Mouse (Mus musculus): ENCODE results near the gene Pld1.
"Not testable (repeated sequence)": the region's sequence is repeated elsewhere in the genome, so short reads cannot be mapped to it uniquely, and the experiment has no call there.

The Pld1 gene

GRCm38 (mm10) chr3:27929219-27929618 is 9.3 kb upstream of the Pld1 start:
- DNase-seq (ENCODE audit: low read depth, low spot score): no peak
- Histone ChIP-seq H3K36me3 (ENCODE audit: control insufficient read depth, insufficient read depth, low read length, poor library complexity, severe bottlenecking) (no peaks in the 10 kb centered on the region), H3K27me3 (ENCODE audit: control insufficient read depth, insufficient read depth, low read length, poor library complexity, severe bottlenecking) (no peaks in the 10 kb centered on the region)

- no peaks in the 10 kb centered on the region for H3K27me3 ChIP-seq (ENCODE audit: control insufficient read depth, insufficient read depth, low read length, poor library complexity, severe bottlenecking)
- DNase-seq (ENCODE audit: low read depth, low spot score): no peak
- no peaks in the 10 kb centered on the region for H3K36me3 ChIP-seq (ENCODE audit: control insufficient read depth, insufficient read depth, low read length, poor library complexity, severe bottlenecking)
Observed at GRCm38 (mm10) chr3:27932391-27932790, 6.1 kb upstream of the Pld1 start.

- no peaks in the 10 kb centered on the region for H3K36me3 ChIP-seq (ENCODE audit: control insufficient read depth, insufficient read depth, low read length, poor library complexity, severe bottlenecking)
- DNase-seq (ENCODE audit: low read depth, low spot score): no peak
- H3K27me3 ChIP-seq (ENCODE audit: control insufficient read depth, insufficient read depth, low read length, poor library complexity, severe bottlenecking): no peaks in the 10 kb centered on the region
Observed at GRCm38 (mm10) chr3:27935644-27936043, 2.9 kb upstream of the Pld1 start.

- Histone ChIP-seq H3K36me3 (ENCODE audit: control insufficient read depth, insufficient read depth, low read length, poor library complexity, severe bottlenecking) (no peaks in the 10 kb centered on the region), H3K27me3 (ENCODE audit: control insufficient read depth, insufficient read depth, low read length, poor library complexity, severe bottlenecking) (no peaks in the 10 kb centered on the region)
- no peak for DNase-seq (ENCODE audit: low read depth, low spot score)
Observed at GRCm38 (mm10) chr3:27936731-27937130, 1.8 kb upstream of the Pld1 start.

- DNase-seq (ENCODE audit: low read depth, low spot score): no peak
- H3K27me3 ChIP-seq (ENCODE audit: control insufficient read depth, insufficient read depth, low read length, poor library complexity, severe bottlenecking): no peaks in the 10 kb centered on the region
- no peaks in the 10 kb centered on the region for H3K36me3 ChIP-seq (ENCODE audit: control insufficient read depth, insufficient read depth, low read length, poor library complexity, severe bottlenecking)
Observed at GRCm38 (mm10) chr3:27937144-27938110, 1.1 kb upstream of the Pld1 start.

- DNase-seq (ENCODE audit: low read depth, low spot score): no peak
- Histone ChIP-seq H3K36me3 (ENCODE audit: control insufficient read depth, insufficient read depth, low read length, poor library complexity, severe bottlenecking) (no peaks in the 10 kb centered on the region), H3K27me3 (ENCODE audit: control insufficient read depth, insufficient read depth, low read length, poor library complexity, severe bottlenecking) (no peaks in the 10 kb centered on the region)
Observed at GRCm38 (mm10) chr3:27941634-27942033, 3.1 kb downstream of the Pld1 start.

GRCm38 (mm10) chr3:27942991-27943390 is 4.5 kb downstream of the Pld1 start:
- DNase-seq (ENCODE audit: low read depth, low spot score): no peak
- no peaks in the 10 kb centered on the region for H3K27me3 ChIP-seq (ENCODE audit: control insufficient read depth, insufficient read depth, low read length, poor library complexity, severe bottlenecking)
- H3K36me3 ChIP-seq (ENCODE audit: control insufficient read depth, insufficient read depth, low read length, poor library complexity, severe bottlenecking): no peaks in the 10 kb centered on the region

- DNase-seq (ENCODE audit: low read depth, low spot score); H3K27me3 ChIP-seq (ENCODE audit: control insufficient read depth, insufficient read depth, low read length, poor library complexity, severe bottlenecking); H3K36me3 ChIP-seq (ENCODE audit: control insufficient read depth, insufficient read depth, low read length, poor library complexity, severe bottlenecking): not testable (repeated sequence)
Observed at GRCm38 (mm10) chr3:27945397-27945796, 6.9 kb downstream of the Pld1 start.

- H3K27me3 ChIP-seq (ENCODE audit: control insufficient read depth, insufficient read depth, low read length, poor library complexity, severe bottlenecking): no peaks in the 10 kb centered on the region
- DNase-seq (ENCODE audit: low read depth, low spot score): no peak
- no peaks in the 10 kb centered on the region for H3K36me3 ChIP-seq (ENCODE audit: control insufficient read depth, insufficient read depth, low read length, poor library complexity, severe bottlenecking)
Observed at GRCm38 (mm10) chr3:27949175-27949872, 10.8 kb downstream of the Pld1 start.

- no peaks in the 10 kb centered on the region for H3K36me3 ChIP-seq (ENCODE audit: control insufficient read depth, insufficient read depth, low read length, poor library complexity, severe bottlenecking)
- no peaks in the 10 kb centered on the region for H3K27me3 ChIP-seq (ENCODE audit: control insufficient read depth, insufficient read depth, low read length, poor library complexity, severe bottlenecking)
- no peak for DNase-seq (ENCODE audit: low read depth, low spot score)
Observed at GRCm38 (mm10) chr3:27949873-27950250, 11.4 kb downstream of the Pld1 start.

- no peaks in the 10 kb centered on the region for H3K27me3 ChIP-seq (ENCODE audit: control insufficient read depth, insufficient read depth, low read length, poor library complexity, severe bottlenecking)
- H3K36me3 ChIP-seq (ENCODE audit: control insufficient read depth, insufficient read depth, low read length, poor library complexity, severe bottlenecking): no peaks in the 10 kb centered on the region
- DNase-seq (ENCODE audit: low read depth, low spot score): no peak
Observed at GRCm38 (mm10) chr3:27950726-27951125, 12.2 kb downstream of the Pld1 start.

- Histone ChIP-seq H3K36me3 (ENCODE audit: control insufficient read depth, insufficient read depth, low read length, poor library complexity, severe bottlenecking) (no peaks in the 10 kb centered on the region), H3K27me3 (ENCODE audit: control insufficient read depth, insufficient read depth, low read length, poor library complexity, severe bottlenecking) (no peaks in the 10 kb centered on the region)
- no peak for DNase-seq (ENCODE audit: low read depth, low spot score)
Observed at GRCm38 (mm10) chr3:27951721-27952120, 13.2 kb downstream of the Pld1 start.

GRCm38 (mm10) chr3:27956006-27956405 is 17.5 kb downstream of the Pld1 start:
- DNase-seq (ENCODE audit: low read depth, low spot score): no peak
- H3K36me3 ChIP-seq (ENCODE audit: control insufficient read depth, insufficient read depth, low read length, poor library complexity, severe bottlenecking): no peaks in the 10 kb centered on the region
- no peaks in the 10 kb centered on the region for H3K27me3 ChIP-seq (ENCODE audit: control insufficient read depth, insufficient read depth, low read length, poor library complexity, severe bottlenecking)

GRCm38 (mm10) chr3:27959221-27959620 is 20.7 kb downstream of the Pld1 start:
- no peaks in the 10 kb centered on the region for H3K27me3 ChIP-seq (ENCODE audit: control insufficient read depth, insufficient read depth, low read length, poor library complexity, severe bottlenecking)
- DNase-seq (ENCODE audit: low read depth, low spot score): no peak
- no peaks in the 10 kb centered on the region for H3K36me3 ChIP-seq (ENCODE audit: control insufficient read depth, insufficient read depth, low read length, poor library complexity, severe bottlenecking)

GRCm38 (mm10) chr3:27961162-27961561 is 22.7 kb downstream of the Pld1 start:
- Histone ChIP-seq H3K36me3 (ENCODE audit: control insufficient read depth, insufficient read depth, low read length, poor library complexity, severe bottlenecking) (no peaks in the 10 kb centered on the region), H3K27me3 (ENCODE audit: control insufficient read depth, insufficient read depth, low read length, poor library complexity, severe bottlenecking) (no peaks in the 10 kb centered on the region)
- no peak for DNase-seq (ENCODE audit: low read depth, low spot score)

All from splenic B cell, adult 2 months (primary cell).